Mouse (Mus musculus) liver, adult 2 months (tissue): ENCODE measurements around the gene Stat3. TPM values are rescaled to one million over a fixed set of nuclear protein-coding genes. Genes with fewer than 3 reads are reported as not detected.

Source experiments
- DNase-seq: peaks from one replicate; pipeline ENCODE4 v3.0.0-alpha.2; 2011; ENCODE audit warnings: low read depth, low spot score; ENCODE audit errors: extremely low read depth
- H3K27ac ChIP-seq: fragments of 200-500 bp; replicated peaks from 2 replicates; pipeline ENCODE4 v1.5.1; 2012; ENCODE audit warnings: low read depth, mild to moderate bottlenecking, control low read depth, inconsistent platforms, low read length; ENCODE audit not compliant: insufficient read depth
- H3K27me3 ChIP-seq: fragments of 200-500 bp; 2 replicates; pipeline ENCODE4 v1.6.1; 2012; ENCODE audit warnings: mild to moderate bottlenecking, moderate library complexity, low read length, inconsistent platforms; ENCODE audit not compliant: control insufficient read depth, insufficient read depth
- H3K36me3 ChIP-seq: fragments of 200-500 bp; 2 replicates; pipeline ENCODE4 v1.6.1; 2012; ENCODE audit warnings: low read length, inconsistent platforms; ENCODE audit not compliant: control insufficient read depth, insufficient read depth
- H3K4me1 ChIP-seq: fragments of 200-500 bp; 2 replicates; pipeline ENCODE4 v1.6.1; 2011; ENCODE audit warnings: low read length; ENCODE audit not compliant: control insufficient read depth, insufficient read depth
- H3K4me3 ChIP-seq: fragments of 200-500 bp; 2 replicates; pipeline ENCODE4 v1.5.1; 2011; ENCODE audit warnings: low read depth, mild to moderate bottlenecking, control low read depth, low read length, moderate library complexity; ENCODE audit not compliant: insufficient read depth
- H3K79me2 ChIP-seq: fragments of 200-500 bp; 2 replicates; pipeline ENCODE4 v1.6.1; 2012; ENCODE audit warnings: inconsistent platforms, mild to moderate bottlenecking, low read length, moderate library complexity; ENCODE audit not compliant: control insufficient read depth, insufficient read depth
- H3K9ac ChIP-seq: fragments of 200-500 bp; 2 replicates; pipeline ENCODE4 v1.6.1; 2012; ENCODE audit warnings: low read depth, mild to moderate bottlenecking, control low read depth, inconsistent platforms, low read length
- CTCF ChIP-seq: fragments of 200-500 bp; IDR thresholded peaks from 2 replicates; pipeline ENCODE4 v1.5.1; 2011; ENCODE audit warnings: low read depth, low read length, control low read depth
- POLR2A ChIP-seq: fragments of 200-500 bp; IDR thresholded peaks from 2 replicates; pipeline ENCODE4 v1.6.1; 2011; ENCODE audit warnings: low read length, control low read depth; ENCODE audit not compliant: insufficient read depth; ENCODE audit errors: extremely low read depth
- WGBS: fragments of 180-500 bp; shearing (Covaris S2); methylation state at CpG from one replicate; pipeline ENCODE4 v1.1.7; 2018; 5-methylcytosine and 5-hydroxymethylcytosine counted together
- polyA plus RNA-seq: library from polyadenylated mRNA; depleted of rRNA; stranded (reverse); fragments of >200 nt; gene quantifications from 2 replicates; pipeline ENCODE4 v1.2.3, GENCODE M21; 2012
- total RNA-seq: library from RNA; depleted of rRNA; stranded (reverse); fragments of >200 nt; gene quantifications from 2 replicates; pipeline ENCODE4 v1.2.3, GENCODE M21; 2014

Gene Stat3
- total and polyA plus RNA-seq, 2 experiments, result 58.5 to 60.4 TPM

- no peaks in the 10 kb centered on the region for H3K79me2 ChIP-seq
- H3K27me3 ChIP-seq, result no peaks in the 10 kb centered on the region
- H3K9ac ChIP-seq, result no peak overlapping the region
- no peaks in the 10 kb centered on the region for H3K4me1 ChIP-seq
- 31% methylated on average over 9 of the region's 9 CpGs for WGBS
- peaks cover 63% of the 10 kb centered on the region for H3K36me3 ChIP-seq
- no peak for TF ChIP-seq POLR2A
- peak; percentile 100 for TF ChIP-seq CTCF
- no peak overlapping the region for H3K4me3 ChIP-seq
- no peak overlapping the region for H3K27ac ChIP-seq
- peak; percentile 74 for DNase-seq
These were observed 45.9 kb downstream of the Stat3 start for GRCm38 (mm10) chr11:100893482-100893881.

GRCm38 (mm10) chr11:100892435-100892834 lies 46.9 kb downstream of the Stat3 start:
- Histone ChIP-seq H3K27ac (no peak overlapping the region), H3K9ac (no peak overlapping the region), H3K79me2 (no peaks in the 10 kb centered on the region), H3K36me3 (peaks cover 57% of the 10 kb centered on the region), H3K4me3 (no peak overlapping the region), H3K4me1 (no peaks in the 10 kb centered on the region), H3K27me3 (no peaks in the 10 kb centered on the region)
- no peak for DNase-seq
- no peak for TF ChIP-seq POLR2A
- TF ChIP-seq CTCF, result no peak
- WGBS, result 87% methylated on average over 5 of the region's 5 CpGs

GRCm38 (mm10) chr11:100891256-100892123 lies 47.9 kb downstream of the Stat3 start:
- peaks cover 55% of the 10 kb centered on the region for H3K36me3 ChIP-seq

GRCm38 (mm10) chr11:100890481-100890880 lies 48.9 kb downstream of the Stat3 start:
- Histone ChIP-seq H3K4me1 (peaks cover 5% of the 10 kb centered on the region), H3K9ac (no peak overlapping the region), H3K79me2 (no peaks in the 10 kb centered on the region), H3K27ac (no peak overlapping the region), H3K4me3 (no peak overlapping the region), H3K36me3 (peaks cover 55% of the 10 kb centered on the region), H3K27me3 (no peaks in the 10 kb centered on the region)
- no peak for DNase-seq
- WGBS, result 75% methylated on average over 6 of the region's 6 CpGs
- TF ChIP-seq CTCF, result no peak
- TF ChIP-seq POLR2A, result no peak

More at GRCm38 (mm10) chr11:100891256-100892123, 47.9 kb downstream of the Stat3 start:
- H3K27me3 ChIP-seq, result no peaks in the 10 kb centered on the region
- 83% methylated on average over 15 of the region's 15 CpGs for WGBS
- no peaks in the 10 kb centered on the region for H3K79me2 ChIP-seq
- H3K4me1 ChIP-seq, result 0 out of 2 replicates have a peak, but pooled peaks cover 1% of the 10 kb centered on the region
- no peak overlapping the region for H3K27ac ChIP-seq
- TF ChIP-seq CTCF (no peak), POLR2A (no peak)
- DNase-seq, result no peak
- H3K9ac ChIP-seq, result no peak overlapping the region
- no peak overlapping the region for H3K4me3 ChIP-seq

GRCm38 (mm10) chr11:100888348-100888820 lies 51.0 kb downstream of the Stat3 start:
- TF ChIP-seq CTCF, result no peak
- no peak for TF ChIP-seq POLR2A
- no peak overlapping the region for H3K9ac ChIP-seq
- H3K27ac ChIP-seq, result no peak overlapping the region
- H3K4me1 ChIP-seq, result peaks cover 5% of the 10 kb centered on the region
- DNase-seq, result no peak
- H3K79me2 ChIP-seq, result no peaks in the 10 kb centered on the region
- no peak overlapping the region for H3K4me3 ChIP-seq
- WGBS, result 81% methylated on average over 10 of the region's 10 CpGs
- H3K27me3 ChIP-seq, result no peaks in the 10 kb centered on the region
- H3K36me3 ChIP-seq, result peaks cover 51% of the 10 kb centered on the region

GRCm38 (mm10) chr11:100887764-100888163 lies 51.6 kb downstream of the Stat3 start:
- peaks cover 5% of the 10 kb centered on the region for H3K4me1 ChIP-seq
- 53% methylated on average over 3 of the region's 3 CpGs for WGBS
- no peak for DNase-seq
- H3K4me3 ChIP-seq, result no peak overlapping the region
- H3K27me3 ChIP-seq, result no peaks in the 10 kb centered on the region
- H3K36me3 ChIP-seq, result peaks cover 45% of the 10 kb centered on the region
- no peak overlapping the region; the same call in 1 of the 2 replicates for H3K27ac ChIP-seq
- H3K79me2 ChIP-seq, result no peaks in the 10 kb centered on the region
- no peak overlapping the region for H3K9ac ChIP-seq
- TF ChIP-seq CTCF (no peak), POLR2A (no peak)
